Mouse (Mus musculus) heart, embryonic 11.5 days (tissue): Measurements from ENCODE around the gene Snd1. TPM values are rescaled to one million over a fixed set of nuclear protein-coding genes. Genes with fewer than 3 reads are reported as not detected.

Experiments
- ATAC-seq: fragments of 200-750 bp; cut with Nextera tagmentation; replicated peaks from 2 replicates; pipeline ENCODE4 v1.8.0; 2017; ENCODE audit warnings: moderate library complexity; ENCODE audit not compliant: insufficient number of reproducible peaks, low FRiP score, low TSS enrichment
- H3K27ac ChIP-seq: fragments of 300-500 bp; sonication (generic); 2 replicates; pipeline ENCODE4 v1.5.1; 2014; ENCODE audit warnings: mild to moderate bottlenecking, low read depth, low read length
- H3K27me3 ChIP-seq: fragments of 300-500 bp; sonication (generic); 2 replicates; pipeline ENCODE4 v1.6.1; 2014; ENCODE audit warnings: mild to moderate bottlenecking, low read length, mixed read lengths; ENCODE audit not compliant: control insufficient read depth, insufficient read depth
- H3K36me3 ChIP-seq: fragments of 300-500 bp; sonication (generic); 2 replicates; pipeline ENCODE4 v1.6.1; 2014; ENCODE audit warnings: mild to moderate bottlenecking, low read length, moderate library complexity, mixed read lengths; ENCODE audit not compliant: control insufficient read depth, insufficient read depth
- H3K4me1 ChIP-seq: fragments of 300-500 bp; sonication (generic); 2 replicates; pipeline ENCODE4 v1.6.1; 2014; ENCODE audit warnings: low read length; ENCODE audit not compliant: control insufficient read depth, insufficient read depth
- H3K4me2 ChIP-seq: fragments of 300-500 bp; sonication (generic); 2 replicates; pipeline ENCODE4 v1.6.1; 2014; ENCODE audit warnings: mild to moderate bottlenecking, moderate library complexity
- H3K4me3 ChIP-seq: fragments of 300-500 bp; sonication (generic); 2 replicates; pipeline ENCODE4 v1.5.1; 2014; ENCODE audit warnings: low read depth, low read length
- H3K9ac ChIP-seq: fragments of 300-500 bp; sonication (generic); 2 replicates; pipeline ENCODE4 v1.6.1; 2014; ENCODE audit warnings: mild to moderate bottlenecking, low read depth, low read length, moderate library complexity
- H3K9me3 ChIP-seq: fragments of 300-500 bp; sonication (generic); replicated peaks from 2 replicates; pipeline ENCODE4 v1.6.1; 2016; ENCODE audit warnings: low read length; ENCODE audit not compliant: control insufficient read depth
- WGBS: fragments of 180-500 bp; shearing (Covaris S2); extraction: QIAGEN DNeasy Blood & Tissue Kit; methylation state at CpG from one replicate; pipeline ENCODE4 v1.1.7; 2014; ENCODE audit not compliant: insufficient replicate concordance; 5-methylcytosine and 5-hydroxymethylcytosine counted together
- polyA plus RNA-seq: library from polyadenylated mRNA; unstranded; fragments of >200 nt; fragmentation: Nextera tagmentation; extraction: Ambion mirVana; gene quantifications from 2 replicates; pipeline ENCODE4 v1.2.1, GENCODE M21; 2014

The Snd1 gene
- polyA plus RNA-seq, 1 experiment from 2014 or later = 87.9 TPM

- ATAC-seq = no peak
- Histone ChIP-seq H3K36me3 (no peaks in the 10 kb centered on the region; the same call in 1 of the 2 replicates), H3K9ac (no peak overlapping the region), H3K27me3 (no peaks in the 10 kb centered on the region), H3K9me3 (no peaks in the 10 kb centered on the region), H3K4me2 (no peak overlapping the region), H3K4me1 (peaks cover 9% of the 10 kb centered on the region; the same call in 1 of the 2 replicates), H3K27ac (no peak overlapping the region), H3K4me3 (no peak overlapping the region)
- WGBS = 89% methylated on average over 2 of the region's 2 CpGs
These were observed 84.5 kb downstream of the Snd1 start for GRCm38 (mm10) chr6:28559419-28559818.

- H3K36me3 ChIP-seq = peaks cover 5% of the 10 kb centered on the region
- WGBS = 82% methylated on average over 5 of the region's 5 CpGs
- no peak overlapping the region for H3K27ac ChIP-seq
- H3K9me3 ChIP-seq = no peaks in the 10 kb centered on the region
- H3K4me3 ChIP-seq = no peak overlapping the region
- H3K27me3 ChIP-seq = no peaks in the 10 kb centered on the region
- H3K4me2 ChIP-seq = no peak overlapping the region
- ATAC-seq = no peak
- no peak overlapping the region for H3K9ac ChIP-seq
- no peaks in the 10 kb centered on the region for H3K4me1 ChIP-seq
These were observed 86.5 kb downstream of the Snd1 start for GRCm38 (mm10) chr6:28561291-28561995.

- H3K9ac ChIP-seq = no peak overlapping the region
- H3K9me3 ChIP-seq = no peaks in the 10 kb centered on the region
- H3K4me3 ChIP-seq = no peak overlapping the region
- no peaks in the 10 kb centered on the region for H3K4me1 ChIP-seq
- H3K36me3 ChIP-seq = peaks cover 5% of the 10 kb centered on the region
- H3K27me3 ChIP-seq = no peaks in the 10 kb centered on the region
- H3K27ac ChIP-seq = no peak overlapping the region
- no peak for ATAC-seq
- WGBS = 81% methylated on average over 4 of the region's 4 CpGs
- no peak overlapping the region for H3K4me2 ChIP-seq
These were observed 87.5 kb downstream of the Snd1 start for GRCm38 (mm10) chr6:28562323-28563044.

- H3K4me2 ChIP-seq = no peak overlapping the region
- no peak for ATAC-seq
- H3K4me3 ChIP-seq = no peak overlapping the region
- H3K36me3 ChIP-seq = peaks cover 5% of the 10 kb centered on the region; the same call in 1 of the 2 replicates
- H3K4me1 ChIP-seq = peaks cover 3% of the 10 kb centered on the region
- no peak overlapping the region for H3K9ac ChIP-seq
- H3K27ac ChIP-seq = no peak overlapping the region
- no peaks in the 10 kb centered on the region for H3K9me3 ChIP-seq
- WGBS = 81% methylated on average over 6 of the region's 6 CpGs
- H3K27me3 ChIP-seq = no peaks in the 10 kb centered on the region
These were observed 93.0 kb downstream of the Snd1 start for GRCm38 (mm10) chr6:28567978-28568377.

GRCm38 (mm10) chr6:28571946-28572345 is 97.0 kb downstream of the Snd1 start:
- Histone ChIP-seq H3K4me1 (peaks cover 7% of the 10 kb centered on the region), H3K27ac (no peak overlapping the region), H3K4me3 (no peak overlapping the region), H3K36me3 (no peaks in the 10 kb centered on the region), H3K4me2 (no peak overlapping the region), H3K9me3 (no peaks in the 10 kb centered on the region), H3K9ac (no peak overlapping the region), H3K27me3 (no peaks in the 10 kb centered on the region)
- no peak for ATAC-seq
- 78% methylated on average over 2 of the region's 2 CpGs for WGBS

- ATAC-seq = no peak
These were observed 98.2 kb downstream of the Snd1 start for GRCm38 (mm10) chr6:28572991-28573759.

GRCm38 (mm10) chr6:28576356-28577264 is 101.7 kb downstream of the Snd1 start:
- H3K9me3 ChIP-seq = no peaks in the 10 kb centered on the region
- peaks cover 7% of the 10 kb centered on the region for H3K4me1 ChIP-seq
- no peak overlapping the region for H3K27ac ChIP-seq
- 75% methylated on average over 14 of the region's 14 CpGs for WGBS
- H3K4me2 ChIP-seq = no peak overlapping the region
- H3K27me3 ChIP-seq = no peaks in the 10 kb centered on the region
- no peaks in the 10 kb centered on the region for H3K36me3 ChIP-seq
- no peak overlapping the region for H3K9ac ChIP-seq
- no peak for ATAC-seq
- H3K4me3 ChIP-seq = no peak overlapping the region

More at GRCm38 (mm10) chr6:28572991-28573759, 98.2 kb downstream of the Snd1 start:
- no peak overlapping the region for H3K4me3 ChIP-seq
- H3K27ac ChIP-seq = no peak overlapping the region
- no peaks in the 10 kb centered on the region for H3K27me3 ChIP-seq
- no peak overlapping the region for H3K4me2 ChIP-seq
- no peaks in the 10 kb centered on the region for H3K9me3 ChIP-seq
- H3K9ac ChIP-seq = no peak overlapping the region
- H3K36me3 ChIP-seq = no peaks in the 10 kb centered on the region
- 78% methylated on average over 11 of the region's 11 CpGs for WGBS
- H3K4me1 ChIP-seq = peaks cover 7% of the 10 kb centered on the region

- ATAC-seq = no peak
- no peaks in the 10 kb centered on the region for H3K27me3 ChIP-seq
- no peaks in the 10 kb centered on the region for H3K4me1 ChIP-seq
- H3K36me3 ChIP-seq = no peaks in the 10 kb centered on the region
- no peak overlapping the region for H3K27ac ChIP-seq
- H3K9ac ChIP-seq = no peak overlapping the region
- no peak overlapping the region for H3K4me3 ChIP-seq
- WGBS = 90% methylated on average over 3 of the region's 3 CpGs
- H3K9me3 ChIP-seq = no peaks in the 10 kb centered on the region
- no peak overlapping the region for H3K4me2 ChIP-seq
These were observed 107.9 kb downstream of the Snd1 start for GRCm38 (mm10) chr6:28582847-28583246.
